Comparison of ENCODE assay signal across 8 mouse cellular contexts in the genomic region with DNA sequence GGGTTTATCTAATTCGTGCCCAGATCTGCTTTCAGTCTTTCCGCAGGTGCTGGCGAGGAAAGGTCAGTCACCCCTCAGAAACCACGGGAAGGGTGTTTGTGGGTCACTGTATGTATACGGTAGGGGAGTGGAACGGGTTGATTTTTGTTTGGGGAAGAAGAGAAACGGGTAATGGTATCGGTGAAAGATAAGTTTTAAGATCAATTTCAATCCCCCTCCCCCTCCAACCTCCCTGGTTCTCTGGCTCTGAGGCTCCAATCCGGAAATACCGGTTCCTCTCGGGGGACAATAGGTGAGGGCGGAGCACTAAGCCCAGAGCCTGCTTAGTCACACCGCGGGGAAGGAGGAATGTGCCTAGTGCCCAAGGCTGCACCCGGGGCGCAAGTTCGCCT. TPM values are rescaled to one million over a fixed set of nuclear protein-coding genes. Genes with fewer than 3 reads are reported as not detected.
DNase-seq lines count a peak whose midpoint lies in the region; ATAC-seq and TF ChIP-seq lines count a peak whose summit lies in the region.

No protein-coding gene starts in this region.

- H3K9ac ChIP-seq in forebrain, embryonic 16.5 days (replicated peaks; ENCODE audit: low read depth, low read length), result no peak overlapping the region
- H3K9ac ChIP-seq in hindbrain, postnatal 0 days (replicated peaks; ENCODE audit: low read length), result no peak overlapping the region
- no peak overlapping the region for H3K9ac ChIP-seq in liver, embryonic 13.5 days
- H3K9ac ChIP-seq in neural tube, embryonic 12.5 days, result no peak overlapping the region

- peak overlapping the region; percentile 54 for H3K4me3 ChIP-seq in forebrain, embryonic 16.5 days (replicated peaks; ENCODE audit: low read length)
- H3K4me3 ChIP-seq in hindbrain, postnatal 0 days (ENCODE audit: low read length), result peak overlapping the region; percentile 48
- peak overlapping the region; percentile 61 for H3K4me3 ChIP-seq in liver, embryonic 13.5 days (replicated peaks)
- peak overlapping the region; percentile 44 for H3K4me3 ChIP-seq in neural tube, embryonic 12.5 days

- H3K4me2 ChIP-seq in forebrain, embryonic 16.5 days (ENCODE audit: low read length), result peak overlapping the region; percentile 90
- H3K4me2 ChIP-seq in hindbrain, postnatal 0 days (ENCODE audit: low read depth, low read length), result peak overlapping the region; percentile 86
- peak overlapping the region; percentile 70 for H3K4me2 ChIP-seq in liver, embryonic 13.5 days
- H3K4me2 ChIP-seq in neural tube, embryonic 12.5 days (replicated peaks), result peak overlapping the region; percentile 83

- no peaks in the 10 kb centered on the region for H3K9me3 ChIP-seq in forebrain, embryonic 16.5 days (ENCODE audit: control insufficient read depth, low read length)
- H3K9me3 ChIP-seq in hindbrain, postnatal 0 days (ENCODE audit: low read length), result no peaks in the 10 kb centered on the region
- no peaks in the 10 kb centered on the region for H3K9me3 ChIP-seq in liver, embryonic 13.5 days (replicated peaks)
- H3K9me3 ChIP-seq in neural tube, embryonic 12.5 days, result no peaks in the 10 kb centered on the region

- no peak overlapping the region for H3K27ac ChIP-seq in forebrain, embryonic 16.5 days (ENCODE audit: low read length)
- H3K27ac ChIP-seq in hindbrain, postnatal 0 days, result no peak overlapping the region; the same call in 1 of the 2 replicates
- peak overlapping the region; percentile 61; the same call in 1 of the 2 replicates for H3K27ac ChIP-seq in liver, embryonic 13.5 days
- no peak overlapping the region for H3K27ac ChIP-seq in neural tube, embryonic 12.5 days

- no peaks in the 10 kb centered on the region for H3K36me3 ChIP-seq in forebrain, embryonic 16.5 days (ENCODE audit: control insufficient read depth, insufficient read depth)
- no peaks in the 10 kb centered on the region for H3K36me3 ChIP-seq in hindbrain, postnatal 0 days (ENCODE audit: insufficient read depth, low read length)
- H3K36me3 ChIP-seq in liver, embryonic 13.5 days, result no peaks in the 10 kb centered on the region
- no peaks in the 10 kb centered on the region for H3K36me3 ChIP-seq in neural tube, embryonic 12.5 days

- WGBS in forebrain, embryonic 16.5 days, result 1% methylated on average over 17 of the region's 17 CpGs
- 1% methylated on average over 17 of the region's 17 CpGs for WGBS in hindbrain, postnatal 0 days
- WGBS in liver, embryonic 13.5 days (ENCODE audit: insufficient replicate concordance), result 1% methylated on average over 17 of the region's 17 CpGs
- WGBS in neural tube, embryonic 12.5 days, result 2% methylated on average over 17 of the region's 17 CpGs

- peak; percentile 34 to 36 for DNase-seq in B cell, adult 2 months
- peak; percentile 66 for DNase-seq in adrenal gland, adult 2 months
- no peak for DNase-seq in hindbrain, postnatal 0 days (ENCODE audit: low spot score)
- DNase-seq in liver, embryonic 13.5 days, result peak; percentile 11
- no peak for DNase-seq in spleen, postnatal 14 days (ENCODE audit: low spot score in 2 of 2)
- no peak for DNase-seq in layer of hippocampus, adult 11-12 months (ENCODE audit: low spot score)

- no peak for TF ChIP-seq CTCF in hindbrain, postnatal 0 days (IDR thresholded peaks at IDR 0.05; ENCODE audit: low read depth)

- H3K27me3 ChIP-seq in forebrain, embryonic 16.5 days (replicated peaks; ENCODE audit: control insufficient read depth, insufficient read depth, low read length), result peaks cover 17% of the 10 kb centered on the region
- peaks cover 17% of the 10 kb centered on the region; the same call in 1 of the 2 replicates for H3K27me3 ChIP-seq in hindbrain, postnatal 0 days (ENCODE audit: insufficient read depth, low read length)
- peaks cover 35% of the 10 kb centered on the region for H3K27me3 ChIP-seq in liver, embryonic 13.5 days
- H3K27me3 ChIP-seq in neural tube, embryonic 12.5 days (replicated peaks), result peaks cover 28% of the 10 kb centered on the region

- no peak for ATAC-seq in forebrain, embryonic 16.5 days
- no peak for ATAC-seq in hindbrain, postnatal 0 days
- ATAC-seq in liver, embryonic 13.5 days (ENCODE audit: low read depth), result peak; percentile 49
- ATAC-seq in neural tube, embryonic 12.5 days (ENCODE audit: low FRiP score, low read depth), result no peak

- H3K4me1 ChIP-seq in forebrain, embryonic 16.5 days (replicated peaks; ENCODE audit: control insufficient read depth, insufficient read depth, low read length), result peaks cover 19% of the 10 kb centered on the region
- H3K4me1 ChIP-seq in hindbrain, postnatal 0 days (ENCODE audit: insufficient read depth, low read length), result no peaks in the 10 kb centered on the region
- no peaks in the 10 kb centered on the region; the same call in 1 of the 2 replicates for H3K4me1 ChIP-seq in liver, embryonic 13.5 days (replicated peaks)
- peaks cover 13% of the 10 kb centered on the region for H3K4me1 ChIP-seq in neural tube, embryonic 12.5 days

RNA-seq across cellular contexts. Expression of a gene that starts 0.5 kb away (rescaled TPM):
- 10 to 100 TPM in 1 of 2 experiments, 1 to 10 TPM in 1; 6.6 to 13.1 TPM for total RNA-seq in adrenal gland, adult 2 months (2021)
- 4.1 and 5.0 TPM in 2 replicates for polyA plus RNA-seq in adrenal gland, adult 2 months (2012; rRNA removed)
- 11.3 and 15.0 TPM in 2 replicates for polyA plus RNA-seq in forebrain, embryonic 16.5 days (2015; fragmentation: Nextera tagmentation; extraction: Ambion mirVana)
- total RNA-seq in hindbrain, postnatal 0 days (2014; rRNA removed), result 15.8 and 20.3 TPM in 2 replicates
- polyA plus RNA-seq in hindbrain, postnatal 0 days (2015; fragmentation: Nextera tagmentation; extraction: Ambion mirVana), result 13.9 and 15.0 TPM in 2 replicates
- 4.7 and 5.3 TPM in 2 replicates for polyA plus RNA-seq in liver, embryonic 13.5 days (2015; fragmentation: Nextera tagmentation; extraction: Ambion mirVana)
- polyA plus RNA-seq in neural tube, embryonic 12.5 days (2016; fragmentation: Nextera tagmentation; extraction: Ambion mirVana), result 25.5 and 28.4 TPM in 2 replicates

RNA-seq across cellular contexts. Expression of a gene that starts 55.1 kb away (rescaled TPM):
- 10 to 100 TPM; 13.5 to 15.0 TPM for total RNA-seq in adrenal gland, adult 2 months (2021)
- 45.6 and 55.9 TPM in 2 replicates for polyA plus RNA-seq in adrenal gland, adult 2 months (2012; rRNA removed)
- 40.1 and 40.3 TPM in 2 replicates for polyA plus RNA-seq in forebrain, embryonic 16.5 days (2015; fragmentation: Nextera tagmentation; extraction: Ambion mirVana)
- 28.5 and 30.4 TPM in 2 replicates for total RNA-seq in hindbrain, postnatal 0 days (2014; rRNA removed)
- 43.8 and 47.7 TPM in 2 replicates for polyA plus RNA-seq in hindbrain, postnatal 0 days (2015; fragmentation: Nextera tagmentation; extraction: Ambion mirVana)
- 65.6 and 65.7 TPM in 2 replicates for polyA plus RNA-seq in liver, embryonic 13.5 days (2015; fragmentation: Nextera tagmentation; extraction: Ambion mirVana)
- 39.4 and 41.4 TPM in 2 replicates for polyA plus RNA-seq in neural tube, embryonic 12.5 days (2016; fragmentation: Nextera tagmentation; extraction: Ambion mirVana)

Comparison
In these comparisons a context has a peak if more than half of its experiments do, and no peak if none do; other contexts are left out.
1. DNase-seq: peak in B cell, adult 2 months (2 of 2), adrenal gland, adult 2 months (single experiment) and liver, embryonic 13.5 days (single experiment); none in hindbrain, postnatal 0 days (single experiment), spleen, postnatal 14 days (0 of 2) and layer of hippocampus, adult 11-12 months (single experiment).
2. Peak in every context shown above with its lines, with median percentiles within 50 percentile points of each other: H3K4me2 ChIP-seq and H3K4me3 ChIP-seq.